Mouse (Mus musculus): ENCODE results near the gene H2-Ab1.

H2-Ab1 gene

GRCm38 (mm10) chr17:34285371-34285770, 27.9 kb downstream of the H2-Ab1 start:
- no peak for DNase-seq (ENCODE audit: low spot score)

GRCm38 (mm10) chr17:34285848-34286247, 28.4 kb downstream of the H2-Ab1 start:
- DNase-seq (ENCODE audit: low spot score): no peak

- no peak for DNase-seq (ENCODE audit: low spot score)
Measured at GRCm38 (mm10) chr17:34286501-34286900, 29.0 kb downstream of the H2-Ab1 start.

GRCm38 (mm10) chr17:34286999-34287398, 29.5 kb downstream of the H2-Ab1 start:
- no peak for DNase-seq (ENCODE audit: low spot score)

GRCm38 (mm10) chr17:34287648-34288047, 30.2 kb downstream of the H2-Ab1 start, which contains the start of gene H2-Aa:
Gene H2-Aa, minus strand, starts transcription at chr17:34287823.
- peak; percentile 79 for DNase-seq (ENCODE audit: low spot score)

GRCm38 (mm10) chr17:34288131-34288530, 30.6 kb downstream of the H2-Ab1 start:
- no peak for DNase-seq (ENCODE audit: low spot score)

GRCm38 (mm10) chr17:34291609-34292008, 34.1 kb downstream of the H2-Ab1 start:
- DNase-seq (ENCODE audit: low spot score): peak; percentile 52

GRCm38 (mm10) chr17:34292570-34292969, 35.1 kb downstream of the H2-Ab1 start:
- no peak for DNase-seq (ENCODE audit: low spot score)

GRCm38 (mm10) chr17:34293533-34293932, 36.0 kb downstream of the H2-Ab1 start:
- no peak for DNase-seq (ENCODE audit: low spot score)

- DNase-seq (ENCODE audit: low spot score): no peak
Measured at GRCm38 (mm10) chr17:34294249-34294648, 36.8 kb downstream of the H2-Ab1 start.

- no peak for DNase-seq (ENCODE audit: low spot score)
Measured at GRCm38 (mm10) chr17:34295307-34295706, 37.8 kb downstream of the H2-Ab1 start.

GRCm38 (mm10) chr17:34295891-34296794, 38.7 kb downstream of the H2-Ab1 start:
- DNase-seq (ENCODE audit: low spot score): peak; percentile 49

GRCm38 (mm10) chr17:34299356-34299755, 41.9 kb downstream of the H2-Ab1 start:
- DNase-seq (ENCODE audit: low spot score): no peak

GRCm38 (mm10) chr17:34300071-34300470, 42.6 kb downstream of the H2-Ab1 start:
- no peak for DNase-seq (ENCODE audit: low spot score)

GRCm38 (mm10) chr17:34300691-34301566, 43.4 kb downstream of the H2-Ab1 start:
- no peak for DNase-seq (ENCODE audit: low spot score)

GRCm38 (mm10) chr17:34301670-34302190, 44.2 kb downstream of the H2-Ab1 start:
- DNase-seq (ENCODE audit: low spot score): no peak

GRCm38 (mm10) chr17:34303789-34304188, 46.3 kb downstream of the H2-Ab1 start:
- DNase-seq (ENCODE audit: low spot score): no peak

- peak; percentile 80 for DNase-seq (ENCODE audit: low spot score)
Measured at GRCm38 (mm10) chr17:34304751-34305150, 47.3 kb downstream of the H2-Ab1 start.

- peak; percentile 71 for DNase-seq (ENCODE audit: low spot score)
Measured at GRCm38 (mm10) chr17:34305380-34306030, 48.0 kb downstream of the H2-Ab1 start, which contains the start of gene H2-Eb1. Gene H2-Eb1, plus strand, starts transcription at chr17:34305867.

GRCm38 (mm10) chr17:34306407-34306806, 48.9 kb downstream of the H2-Ab1 start:
- DNase-seq (ENCODE audit: low spot score): no peak

GRCm38 (mm10) chr17:34307216-34307615, 49.7 kb downstream of the H2-Ab1 start:
- no peak for DNase-seq (ENCODE audit: low spot score)

GRCm38 (mm10) chr17:34308161-34308560, 50.7 kb downstream of the H2-Ab1 start:
- DNase-seq (ENCODE audit: low spot score): no peak

All from adipocyte (in vitro differentiated cells).